In the genomic region with DNA sequence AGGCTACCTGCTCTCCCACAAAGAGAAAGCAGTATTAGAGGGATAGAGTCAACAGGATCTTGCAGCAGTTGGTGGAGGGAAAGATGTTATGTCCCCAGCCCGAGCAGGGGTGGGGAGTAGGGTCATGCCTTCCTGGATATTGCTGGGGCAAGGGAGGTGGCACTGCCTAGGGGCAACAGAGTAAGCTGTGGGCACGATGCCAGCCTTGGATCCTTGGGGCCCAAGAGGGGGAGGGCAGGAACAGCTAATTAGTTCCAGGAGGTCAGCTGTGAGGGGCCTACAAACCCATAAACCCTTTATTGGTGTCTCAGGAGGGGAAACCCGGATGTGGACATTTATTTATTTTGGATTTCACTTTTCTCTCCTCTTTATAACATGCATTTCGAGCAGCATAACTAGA, we compare ENCODE assay signal across 16 mouse cellular contexts. TPM values are rescaled to one million over a fixed set of nuclear protein-coding genes. Genes with fewer than 3 reads are reported as not detected.
DNase-seq lines count a peak whose midpoint lies in the region; ATAC-seq and TF ChIP-seq lines count a peak whose summit lies in the region.
"Had no signal": no experiment of that assay in that cellular context is flagged by ENCODE, and none has a peak within 500 bp of the region (broad histone marks: within the 10 kb centered on the region; RNA-seq: fewer than 3 reads in every experiment).

No protein-coding gene starts in this region.

- no peak overlapping the region for H3K9ac ChIP-seq in hindbrain, postnatal 0 days (replicated peaks; ENCODE audit: low read length)
- no peak overlapping the region for H3K9ac ChIP-seq in lung, embryonic 15.5 days
- H3K9ac ChIP-seq in lung, postnatal 0 days (replicated peaks; ENCODE audit: low read depth) = no peak overlapping the region
- H3K9ac ChIP-seq in embryonic facial prominence, embryonic 12.5 days = no peak overlapping the region
- no peak overlapping the region for H3K9ac ChIP-seq in limb, embryonic 12.5 days (replicated peaks)
- H3K9ac ChIP-seq in forebrain, embryonic 14.5 days (ENCODE audit: low read length) = no peak overlapping the region
- H3K9ac ChIP-seq: heart, embryonic 12.5 days; intestine, embryonic 15.5 days had no signal

- TF ChIP-seq EP300 in lung, postnatal 0 days (IDR thresholded peaks at IDR 0.05) = no peak

- peak overlapping the region; percentile 20; the same call in 1 of the 2 replicates for H3K27ac ChIP-seq in hindbrain, postnatal 0 days
- H3K27ac ChIP-seq in hindbrain, embryonic 10.5 days = no peak overlapping the region
- 0 out of 2 replicates have a peak overlapping the region, but pooled peaks have one; percentile 18 for H3K27ac ChIP-seq in lung, embryonic 15.5 days
- no peak overlapping the region for H3K27ac ChIP-seq in lung, postnatal 0 days (ENCODE audit: low read length)
- peak overlapping the region; percentile 38 for H3K27ac ChIP-seq in embryonic facial prominence, embryonic 12.5 days
- H3K27ac ChIP-seq in limb, embryonic 12.5 days = peak overlapping the region; percentile 92
- H3K27ac ChIP-seq in forebrain, embryonic 14.5 days (ENCODE audit: low read depth, low read length) = no peak overlapping the region
- H3K27ac ChIP-seq: intestine, embryonic 15.5 days had no signal

- H3K4me3 ChIP-seq in hindbrain, postnatal 0 days (ENCODE audit: low read length) = no peak overlapping the region
- no peak overlapping the region for H3K4me3 ChIP-seq in hindbrain, embryonic 10.5 days
- no peak overlapping the region for H3K4me3 ChIP-seq in lung, embryonic 15.5 days
- no peak overlapping the region for H3K4me3 ChIP-seq in lung, postnatal 0 days (ENCODE audit: low read depth, low read length)
- H3K4me3 ChIP-seq in embryonic facial prominence, embryonic 12.5 days = no peak overlapping the region
- H3K4me3 ChIP-seq in limb, embryonic 12.5 days (replicated peaks) = no peak overlapping the region
- no peak overlapping the region for H3K4me3 ChIP-seq in forebrain, embryonic 14.5 days (ENCODE audit: low read depth, low read length)
- H3K4me3 ChIP-seq: heart, embryonic 12.5 days; intestine, embryonic 15.5 days had no signal

- WGBS in hindbrain, postnatal 0 days = 39% methylated on average over 4 of the region's 4 CpGs
- 66% methylated on average over 4 of the region's 4 CpGs for WGBS in hindbrain, embryonic 10.5 days
- WGBS in lung, embryonic 15.5 days = 25% methylated on average over 4 of the region's 4 CpGs
- 31% methylated on average over 4 of the region's 4 CpGs for WGBS in lung, postnatal 0 days
- WGBS in embryonic facial prominence, embryonic 12.5 days = 25% methylated on average over 4 of the region's 4 CpGs
- 13% methylated on average over 4 of the region's 4 CpGs for WGBS in limb, embryonic 12.5 days
- WGBS in forebrain, embryonic 14.5 days = 42% methylated on average over 4 of the region's 4 CpGs

- no peak for TF ChIP-seq CTCF in hindbrain, postnatal 0 days (IDR thresholded peaks at IDR 0.05; ENCODE audit: low read depth)
- TF ChIP-seq CTCF in lung, postnatal 0 days (IDR thresholded peaks at IDR 0.05) = no peak

- ATAC-seq in hindbrain, postnatal 0 days = no peak
- no peak for ATAC-seq in lung, embryonic 15.5 days (ENCODE audit: borderline replicate concordance, extremely low read depth, low FRiP score, low TSS enrichment)
- ATAC-seq in lung, postnatal 0 days = no peak
- no peak for ATAC-seq in embryonic facial prominence, embryonic 12.5 days (ENCODE audit: insufficient number of reproducible peaks, insufficient read depth, low FRiP score, low TSS enrichment)
- ATAC-seq in limb, embryonic 12.5 days (ENCODE audit: insufficient number of reproducible peaks, insufficient read depth, low FRiP score, low TSS enrichment, low read depth) = no peak
- ATAC-seq in forebrain, embryonic 14.5 days = no peak
- ATAC-seq: intestine, embryonic 15.5 days had no signal

- H3K27me3 ChIP-seq in hindbrain, postnatal 0 days (ENCODE audit: insufficient read depth, low read length) = no peaks in the 10 kb centered on the region; the same call in 1 of the 2 replicates
- peaks cover 19% of the 10 kb centered on the region for H3K27me3 ChIP-seq in hindbrain, embryonic 10.5 days (ENCODE audit: insufficient read depth, poor library complexity, severe bottlenecking)
- no peaks in the 10 kb centered on the region for H3K27me3 ChIP-seq in lung, embryonic 15.5 days
- no peaks in the 10 kb centered on the region for H3K27me3 ChIP-seq in lung, postnatal 0 days (replicated peaks; ENCODE audit: insufficient read depth, low read length)
- 0 out of 2 replicates have a peak, but pooled peaks cover 3% of the 10 kb centered on the region for H3K27me3 ChIP-seq in embryonic facial prominence, embryonic 12.5 days
- no peaks in the 10 kb centered on the region for H3K27me3 ChIP-seq in limb, embryonic 12.5 days
- H3K27me3 ChIP-seq in forebrain, embryonic 14.5 days (replicated peaks; ENCODE audit: control insufficient read depth, insufficient read depth, low read length) = 0 out of 2 replicates have a peak, but pooled peaks cover 2% of the 10 kb centered on the region
- H3K27me3 ChIP-seq: intestine, embryonic 15.5 days had no signal

- no peak overlapping the region for H3K4me2 ChIP-seq in hindbrain, postnatal 0 days (ENCODE audit: low read depth, low read length)
- no peak overlapping the region for H3K4me2 ChIP-seq in lung, embryonic 15.5 days
- H3K4me2 ChIP-seq in lung, postnatal 0 days (replicated peaks; ENCODE audit: low read depth, low read length) = no peak overlapping the region
- no peak overlapping the region for H3K4me2 ChIP-seq in embryonic facial prominence, embryonic 12.5 days (replicated peaks)
- H3K4me2 ChIP-seq in limb, embryonic 12.5 days = peak overlapping the region; percentile 3; the same call in 1 of the 2 replicates
- H3K4me2 ChIP-seq in forebrain, embryonic 14.5 days (ENCODE audit: low read length) = no peak overlapping the region
- H3K4me2 ChIP-seq: heart, embryonic 12.5 days; intestine, embryonic 15.5 days had no signal

- H3K36me3 ChIP-seq in hindbrain, postnatal 0 days (ENCODE audit: insufficient read depth, low read length) = no peaks in the 10 kb centered on the region
- H3K36me3 ChIP-seq in hindbrain, embryonic 10.5 days = no peaks in the 10 kb centered on the region
- no peaks in the 10 kb centered on the region for H3K36me3 ChIP-seq in lung, embryonic 15.5 days
- H3K36me3 ChIP-seq in lung, postnatal 0 days (ENCODE audit: insufficient read depth, low read length) = no peaks in the 10 kb centered on the region
- H3K36me3 ChIP-seq in embryonic facial prominence, embryonic 12.5 days = no peaks in the 10 kb centered on the region
- no peaks in the 10 kb centered on the region for H3K36me3 ChIP-seq in limb, embryonic 12.5 days
- H3K36me3 ChIP-seq in forebrain, embryonic 14.5 days (ENCODE audit: control insufficient read depth, insufficient read depth, low read length) = no peaks in the 10 kb centered on the region
- H3K36me3 ChIP-seq: heart, embryonic 12.5 days; intestine, embryonic 15.5 days had no signal

- peaks cover 7% of the 10 kb centered on the region for H3K4me1 ChIP-seq in hindbrain, postnatal 0 days (ENCODE audit: insufficient read depth, low read length)
- peaks cover 36% of the 10 kb centered on the region for H3K4me1 ChIP-seq in hindbrain, embryonic 10.5 days (replicated peaks)
- H3K4me1 ChIP-seq in lung, embryonic 15.5 days = peaks cover 23% of the 10 kb centered on the region
- peaks cover 5% of the 10 kb centered on the region for H3K4me1 ChIP-seq in lung, postnatal 0 days (ENCODE audit: insufficient read depth, low read depth, low read length)
- H3K4me1 ChIP-seq in embryonic facial prominence, embryonic 12.5 days = peaks cover 52% of the 10 kb centered on the region
- peaks cover 74% of the 10 kb centered on the region for H3K4me1 ChIP-seq in limb, embryonic 12.5 days (replicated peaks)
- no peaks in the 10 kb centered on the region for H3K4me1 ChIP-seq in forebrain, embryonic 14.5 days (ENCODE audit: control insufficient read depth, insufficient read depth, low read length)

- no peak for DNase-seq in hindbrain, postnatal 0 days (ENCODE audit: low spot score)
- no peak for DNase-seq in hindbrain, embryonic 10.5 days (ENCODE audit: low spot score)
- no peak for DNase-seq in lung, postnatal 0 days (ENCODE audit: low spot score)
- DNase-seq in T-cell, adult 2 months (ENCODE audit: low spot score) = no peak
- DNase-seq in forebrain, embryonic 14.5 days (ENCODE audit: low spot score) = no peak
- DNase-seq: adrenal gland, postnatal 14 days; cerebellum, adult 9-11 months; heart, postnatal 36 days; liver; thymus, postnatal 14 days had no signal

- no peaks in the 10 kb centered on the region for H3K9me3 ChIP-seq in hindbrain, postnatal 0 days (ENCODE audit: low read length)
- no peaks in the 10 kb centered on the region for H3K9me3 ChIP-seq in hindbrain, embryonic 10.5 days
- no peaks in the 10 kb centered on the region for H3K9me3 ChIP-seq in lung, embryonic 15.5 days
- H3K9me3 ChIP-seq in lung, postnatal 0 days (ENCODE audit: low read length) = no peaks in the 10 kb centered on the region
- H3K9me3 ChIP-seq in embryonic facial prominence, embryonic 12.5 days = no peaks in the 10 kb centered on the region
- H3K9me3 ChIP-seq in limb, embryonic 12.5 days = no peaks in the 10 kb centered on the region
- no peaks in the 10 kb centered on the region for H3K9me3 ChIP-seq in forebrain, embryonic 14.5 days (replicated peaks; ENCODE audit: control insufficient read depth, low read length)
- H3K9me3 ChIP-seq: heart, embryonic 12.5 days; intestine, embryonic 15.5 days had no signal

RNA-seq across cellular contexts. Expression of a gene that starts 10.4 kb away (rescaled TPM):
- total RNA-seq in hindbrain, postnatal 0 days (2014; rRNA removed) = 26.7 and 33.7 TPM in 2 replicates
- 8.0 and 9.2 TPM in 2 replicates for polyA plus RNA-seq in hindbrain, postnatal 0 days (2015; fragmentation: Nextera tagmentation; extraction: Ambion mirVana)
- polyA plus RNA-seq in hindbrain, embryonic 10.5 days (2016; fragmentation: Nextera tagmentation; extraction: Ambion mirVana) = 3.4 and 3.5 TPM in 2 replicates
- polyA plus RNA-seq in lung, embryonic 15.5 days (2015; fragmentation: Nextera tagmentation; extraction: Ambion mirVana) = 19.6 and 23.2 TPM in 2 replicates
- polyA plus RNA-seq in lung, postnatal 0 days (2015; fragmentation: Nextera tagmentation; extraction: Ambion mirVana) = 8.4 and 13.8 TPM in 2 replicates
- polyA plus RNA-seq in embryonic facial prominence, embryonic 12.5 days (2016; fragmentation: Nextera tagmentation; extraction: Ambion mirVana) = 24.6 and 30.6 TPM in 2 replicates
- 39.5 and 45.7 TPM in 2 replicates for polyA plus RNA-seq in limb, embryonic 12.5 days (2016; fragmentation: Nextera tagmentation; extraction: Ambion mirVana)
- polyA plus RNA-seq in forebrain, embryonic 14.5 days (2014; fragmentation: Nextera tagmentation; extraction: Ambion mirVana) = 1.8 and 2.5 TPM in 2 replicates

RNA-seq across cellular contexts. Expression of a gene that starts 56.7 kb away (rescaled TPM):
- 1.1 and 1.3 TPM in 2 replicates for total RNA-seq in hindbrain, postnatal 0 days (2014; rRNA removed)
- polyA plus RNA-seq in hindbrain, postnatal 0 days (2015; fragmentation: Nextera tagmentation; extraction: Ambion mirVana) = 0.48 and 0.63 TPM in 2 replicates
- polyA plus RNA-seq in hindbrain, embryonic 10.5 days (2016; fragmentation: Nextera tagmentation; extraction: Ambion mirVana) = 0.07 and 0.30 TPM in 2 replicates
- 3.2 and 3.7 TPM in 2 replicates for polyA plus RNA-seq in lung, embryonic 15.5 days (2015; fragmentation: Nextera tagmentation; extraction: Ambion mirVana)
- 1.3 TPM in 2 replicates for polyA plus RNA-seq in lung, postnatal 0 days (2015; fragmentation: Nextera tagmentation; extraction: Ambion mirVana)
- 0.18 TPM in 2 replicates for polyA plus RNA-seq in embryonic facial prominence, embryonic 12.5 days (2016; fragmentation: Nextera tagmentation; extraction: Ambion mirVana)
- 0.27 and 0.33 TPM in 2 replicates for polyA plus RNA-seq in limb, embryonic 12.5 days (2016; fragmentation: Nextera tagmentation; extraction: Ambion mirVana)
- 0.19 and 0.56 TPM in 2 replicates for polyA plus RNA-seq in forebrain, embryonic 14.5 days (2014; fragmentation: Nextera tagmentation; extraction: Ambion mirVana)
- total RNA-seq: heart, postnatal 36 days; megakaryocyte, adult 5-6 weeks had no signal

Comparison
In these comparisons a context has a peak if more than half of its experiments do, and no peak if none do; other contexts are left out.
1. H3K27ac ChIP-seq: peak in hindbrain, postnatal 0 days (single experiment), lung, embryonic 15.5 days (single experiment), embryonic facial prominence, embryonic 12.5 days (single experiment) and limb, embryonic 12.5 days (single experiment); none in hindbrain, embryonic 10.5 days (single experiment), lung, postnatal 0 days (single experiment) and forebrain, embryonic 14.5 days (single experiment).